Mouse (Mus musculus) inflammation-experienced regulatory T-cells (primary cell): ENCODE measurements around the gene Rtkn2. TPM values are rescaled to one million over a fixed set of nuclear protein-coding genes. Genes with fewer than 3 reads are reported as not detected.

Source experiments
- polyA plus RNA-seq, 2 experiments: library from polyadenylated mRNA; unstranded; fragments of 100-300 nt; shearing (Covaris generic); gene quantifications; one replicate each; pipeline ENCODE4 v1.2.1; 2017

Gene Rtkn2
- 1 to 10 TPM in 1 of 2 experiments, under 1 TPM in 1; 0.48 to 1.9 TPM for polyA plus RNA-seq

DNA sequence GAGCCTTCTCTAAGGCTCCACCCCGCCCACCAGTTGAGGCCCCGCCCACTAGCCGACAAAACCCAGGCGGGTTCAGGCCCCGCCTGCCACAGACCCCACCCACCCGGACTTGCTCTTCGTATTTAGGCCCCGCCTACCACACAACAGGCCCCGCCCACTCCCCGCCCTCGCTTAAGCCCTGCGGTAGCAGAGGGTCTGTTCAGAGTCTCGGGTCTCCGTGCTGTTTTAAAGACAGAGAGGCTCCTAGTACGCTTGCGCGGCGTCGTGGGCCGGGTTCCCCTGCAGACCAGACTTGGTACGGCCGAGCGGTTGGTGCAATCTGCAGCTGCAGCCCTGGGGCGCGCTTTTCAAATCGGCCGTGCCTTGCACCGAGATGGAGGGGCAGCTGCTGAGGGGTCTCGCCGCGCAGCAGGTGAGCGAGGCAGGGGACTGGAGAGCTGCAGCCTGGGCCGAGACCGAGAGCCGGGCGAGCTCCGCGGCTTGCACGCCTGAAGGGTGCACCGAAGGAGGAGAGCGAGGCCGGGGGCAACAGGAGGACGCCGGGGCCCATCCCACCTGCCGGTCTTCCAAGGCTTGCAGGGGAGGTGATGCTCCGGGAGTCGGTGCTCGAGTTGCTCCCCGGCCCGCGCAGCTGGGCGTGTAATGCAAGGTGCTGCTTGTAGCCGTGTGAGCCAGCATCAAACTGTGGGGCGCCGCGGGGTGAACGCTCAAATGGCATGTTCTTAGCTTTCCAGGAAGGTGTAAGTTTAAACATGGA is at the start of gene Rtkn2:
Gene Rtkn2, plus strand, starts transcription at position 170 of the 757 bp plus-strand sequence.

Other genes with a start within 250 kb of the Rtkn2 start
- gene Zfp365, start 66.9 kb upstream of the Rtkn2 start, polyA plus RNA-seq: 1 to 10 TPM; 3.7 to 4.8 TPM